Mouse (Mus musculus) gastrocnemius, postnatal 25 days (tissue): Measurements from ENCODE around the gene Sycp2l. TPM values are rescaled to one million over a fixed set of nuclear protein-coding genes. Genes with fewer than 3 reads are reported as not detected.

Experiments
- DNase-seq: peaks from one replicate; pipeline ENCODE4 v3.0.0; 2022
- long read RNA-seq, 2 experiments: library from polyadenylated mRNA; stranded (forward); transcript quantifications; one replicate each; pipeline ENCODE4 v2.0.0; 2021
- total RNA-seq, 2 experiments: library from RNA; stranded (reverse); gene quantifications; 1 replicate in 1 of 2; 2 replicates in 1 of 2; pipeline ENCODE4 v1.2.3; 2021

The Sycp2l gene
- total RNA-seq = under 1 TPM in 1 of 2 experiments, not detected in 1; 0.13 TPM
- long read RNA-seq, experiment 1 = 0 reads
- long read RNA-seq, experiment 2 = 0 reads

DNA sequence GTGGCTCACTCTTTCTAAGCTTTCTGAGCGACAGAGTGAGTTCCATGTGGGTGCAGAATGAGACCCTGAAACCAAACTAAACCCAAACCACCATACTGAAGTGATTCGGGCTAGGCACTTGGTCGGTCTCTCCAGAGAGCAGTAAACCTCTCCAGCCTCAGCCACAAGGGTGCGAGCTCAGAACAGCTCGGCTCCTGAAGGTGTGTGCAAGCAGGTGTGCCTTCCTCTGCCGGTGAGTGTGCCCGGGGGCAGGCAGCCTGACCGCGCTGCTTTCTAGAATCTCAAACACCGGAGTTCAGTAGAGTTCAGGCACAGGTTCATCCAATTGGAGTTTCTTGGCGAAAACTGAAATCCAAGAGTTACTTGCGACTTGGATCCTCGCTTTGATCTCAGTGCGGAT lies at the start of gene Sycp2l:
Gene Sycp2l, plus strand, starts transcription at position 368 of the 400 bp plus-strand sequence.
- no peak for DNase-seq

- no peak for DNase-seq
These were observed 46.5 kb upstream of the Sycp2l start for GRCm38 (mm10) chr13:41067618-41068017.

GRCm38 (mm10) chr13:41071617-41072016 lies 42.5 kb upstream of the Sycp2l start:
- no peak for DNase-seq

DNA sequence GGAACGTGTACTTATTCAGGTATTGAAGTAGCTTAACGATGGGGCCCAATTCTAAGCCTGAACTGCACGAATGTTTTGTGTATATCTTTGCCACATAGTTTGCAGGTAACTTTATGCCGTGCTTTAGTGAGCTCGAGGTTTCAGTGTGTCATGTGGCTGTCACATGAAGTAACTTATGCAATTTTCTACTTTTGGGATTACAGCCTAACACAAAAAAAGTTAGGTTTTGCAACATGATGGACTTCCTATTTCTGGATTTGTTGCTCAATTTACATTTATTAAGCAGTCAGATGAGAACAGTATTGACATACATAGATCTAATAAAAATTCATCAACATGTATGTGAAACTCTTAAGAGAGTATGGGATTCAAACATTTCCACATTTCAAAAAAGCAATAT lies 40.3 kb upstream of the Sycp2l start:
- DNase-seq = no peak

DNA sequence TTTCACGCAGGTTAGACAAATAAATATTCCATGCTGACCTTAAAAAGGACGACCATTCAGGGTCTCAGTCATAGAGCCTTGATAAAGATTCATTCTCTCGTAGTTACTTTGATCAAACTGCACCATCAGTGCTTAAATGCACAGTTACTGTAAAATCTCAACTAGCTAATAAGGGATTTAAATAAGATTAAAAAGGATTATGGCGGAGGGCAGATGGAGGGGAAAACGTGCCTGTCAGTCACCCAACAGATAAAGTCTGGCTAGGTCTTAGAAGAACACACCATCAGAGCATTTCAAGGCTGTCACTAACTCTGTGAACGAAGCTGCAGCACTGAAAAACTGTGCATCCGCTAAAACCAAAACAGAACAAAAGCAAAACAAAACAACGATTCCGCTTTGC lies 36.2 kb upstream of the Sycp2l start:
- no peak for DNase-seq

GRCm38 (mm10) chr13:41078690-41079420 lies 35.3 kb upstream of the Sycp2l start:
- no peak for DNase-seq

DNA sequence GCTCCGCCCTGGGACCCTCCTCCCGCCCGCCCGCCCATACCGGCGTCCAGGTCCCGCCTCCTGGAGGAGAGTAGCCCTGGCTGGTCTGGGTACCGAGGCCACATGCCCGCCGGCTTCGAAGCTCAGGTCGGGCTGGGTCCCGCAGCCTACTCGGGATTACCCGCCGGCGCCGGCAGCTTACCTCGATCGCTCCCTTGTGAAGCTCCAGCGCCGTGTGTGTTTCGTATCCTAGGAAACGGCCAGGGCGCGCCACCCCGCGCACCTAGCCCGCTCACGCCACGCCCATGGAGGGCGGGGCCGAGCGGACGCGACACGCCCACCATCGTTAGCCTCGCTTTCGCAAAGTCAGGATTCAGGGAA lies 34.7 kb upstream of the Sycp2l start, which contains the start of gene Mak:
Gene Mak, minus strand, starts transcription at position 286 of the 360 bp plus-strand sequence.
- no peak for DNase-seq

DNA sequence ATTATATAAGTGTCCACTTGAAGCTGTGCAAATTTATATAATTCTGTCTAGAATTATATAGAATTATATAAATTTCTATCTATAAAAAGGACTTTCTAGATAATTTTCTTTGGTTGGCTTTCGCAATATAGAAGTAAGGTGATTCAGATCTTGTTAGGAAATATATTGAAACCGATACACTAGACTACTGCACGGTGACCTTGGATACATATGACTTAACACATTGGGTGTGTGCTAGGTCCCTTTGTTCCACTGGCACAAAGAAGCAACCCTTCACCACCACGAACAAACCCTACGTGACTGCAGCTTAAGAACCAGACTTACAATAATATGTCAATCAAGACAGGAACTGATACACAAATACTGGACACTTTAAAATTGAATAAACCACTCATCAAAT lies 34.2 kb upstream of the Sycp2l start:
- no peak for DNase-seq

DNA sequence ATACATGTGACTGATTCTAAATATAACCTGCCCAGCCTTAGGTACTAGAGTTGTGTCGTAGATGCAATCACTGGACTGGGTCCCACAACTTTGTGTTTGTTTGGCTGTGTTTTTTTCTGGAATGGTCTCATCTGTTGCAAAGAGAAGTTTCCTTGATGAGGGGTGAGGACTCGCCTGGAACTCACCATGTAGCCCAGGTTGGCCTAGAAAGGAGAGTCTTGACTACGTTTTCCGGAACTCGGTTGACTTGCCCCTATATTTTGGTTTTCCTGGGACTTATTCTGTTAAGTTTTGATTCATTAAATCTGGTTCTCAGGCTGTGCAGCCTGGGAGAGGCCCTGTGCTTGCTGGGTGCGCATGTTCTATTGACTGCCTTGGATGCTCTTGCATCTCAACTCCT lies 33.4 kb upstream of the Sycp2l start:
- no peak for DNase-seq

DNA sequence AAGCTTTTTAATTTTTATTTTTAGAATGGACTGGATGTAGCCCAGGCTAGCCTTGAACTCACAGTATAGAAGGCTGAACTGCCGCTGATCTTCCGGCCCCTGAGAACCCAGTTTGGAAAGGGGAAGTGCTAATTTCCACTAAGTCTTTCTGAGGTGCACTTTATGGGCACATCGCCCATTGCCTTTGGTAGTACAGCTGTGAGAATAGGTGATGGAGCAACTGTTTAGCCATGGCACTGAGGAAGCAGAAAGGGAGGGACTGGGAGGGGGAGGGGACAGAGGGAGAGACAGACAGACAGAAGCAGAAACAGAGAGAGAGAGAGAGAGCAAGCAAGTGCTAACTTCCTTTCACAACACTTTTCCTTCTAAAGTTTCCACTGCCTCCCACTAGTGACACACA lies 29.6 kb upstream of the Sycp2l start:
- DNase-seq = no peak

DNA sequence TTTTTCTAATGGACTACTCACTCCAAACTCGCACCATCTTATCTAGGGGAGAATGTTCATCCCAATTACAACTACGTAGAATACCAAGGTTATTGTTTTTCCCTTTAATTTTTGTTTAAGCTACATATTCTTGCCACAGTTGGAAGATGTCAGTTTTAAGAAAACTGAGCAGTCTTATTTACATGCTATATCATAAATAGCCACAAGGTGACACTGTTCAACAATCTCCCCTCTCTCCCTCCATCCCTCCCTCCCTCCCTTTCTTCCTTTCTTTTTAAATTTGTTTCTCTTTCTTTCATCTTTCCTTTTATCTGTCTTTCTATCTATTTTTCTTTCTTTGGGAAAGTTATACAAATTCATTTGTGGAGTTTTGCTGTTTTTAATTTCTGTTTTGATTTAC lies 29.0 kb upstream of the Sycp2l start:
- no peak for DNase-seq

- DNase-seq = no peak
These were observed 25.4 kb upstream of the Sycp2l start for GRCm38 (mm10) chr13:41088746-41089145.

DNA sequence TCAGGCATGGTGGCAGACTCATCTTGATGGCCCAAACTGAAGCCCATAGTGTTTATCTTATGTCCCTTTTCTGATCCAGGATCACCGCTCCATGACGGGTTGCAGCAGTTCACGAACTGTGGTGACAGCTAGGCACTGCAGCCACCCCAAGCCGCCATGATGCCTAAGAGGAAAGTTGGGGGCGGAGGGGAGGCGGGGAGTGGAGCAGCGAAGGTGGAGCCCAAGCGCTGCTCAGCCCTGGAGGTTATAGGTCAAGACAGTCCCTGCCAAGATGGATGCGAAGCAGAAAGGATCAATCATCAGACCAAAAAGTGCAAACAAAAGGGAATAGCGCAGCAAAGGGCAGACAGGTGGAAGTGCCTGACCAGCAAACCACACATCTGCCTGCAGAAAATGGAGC lies 22.8 kb upstream of the Sycp2l start:
- no peak for DNase-seq

- no peak for DNase-seq
These were observed 19.9 kb upstream of the Sycp2l start for GRCm38 (mm10) chr13:41094160-41094559.

DNA sequence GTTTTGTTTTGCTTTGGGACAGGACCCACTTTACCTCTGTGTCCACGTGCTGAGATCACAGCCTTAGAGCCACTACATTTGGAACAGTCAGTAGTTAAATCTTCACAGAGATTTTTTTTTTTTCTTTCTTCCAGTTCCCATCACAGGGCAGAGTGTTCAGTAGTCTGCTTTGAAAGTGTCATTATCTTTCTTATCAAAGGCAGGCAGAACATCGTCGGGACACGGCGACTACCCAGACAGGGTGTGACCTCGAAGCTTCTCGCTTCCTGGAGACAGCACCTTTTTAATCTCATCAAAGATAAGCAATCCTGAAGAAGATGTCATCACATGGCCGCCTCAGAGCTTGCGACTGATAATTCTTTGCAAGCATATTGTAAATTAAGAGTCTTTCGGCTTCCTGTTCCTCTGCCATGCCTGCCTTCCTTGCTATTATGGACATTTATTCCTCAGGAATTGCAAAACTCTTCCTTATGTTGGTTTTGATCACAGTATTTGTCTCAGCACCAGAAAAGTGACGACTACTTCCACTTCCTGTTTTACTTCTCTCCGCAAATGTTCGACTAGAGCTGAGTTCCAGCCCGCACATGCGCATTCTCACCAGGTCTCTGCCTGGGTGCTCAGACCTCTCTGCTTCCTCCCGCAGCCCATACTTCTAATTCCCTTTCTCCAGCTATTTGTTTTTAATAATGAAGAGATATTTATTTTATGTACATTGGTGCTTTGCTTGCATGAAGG lies 16.6 kb upstream of the Sycp2l start:
- no peak for DNase-seq

DNA sequence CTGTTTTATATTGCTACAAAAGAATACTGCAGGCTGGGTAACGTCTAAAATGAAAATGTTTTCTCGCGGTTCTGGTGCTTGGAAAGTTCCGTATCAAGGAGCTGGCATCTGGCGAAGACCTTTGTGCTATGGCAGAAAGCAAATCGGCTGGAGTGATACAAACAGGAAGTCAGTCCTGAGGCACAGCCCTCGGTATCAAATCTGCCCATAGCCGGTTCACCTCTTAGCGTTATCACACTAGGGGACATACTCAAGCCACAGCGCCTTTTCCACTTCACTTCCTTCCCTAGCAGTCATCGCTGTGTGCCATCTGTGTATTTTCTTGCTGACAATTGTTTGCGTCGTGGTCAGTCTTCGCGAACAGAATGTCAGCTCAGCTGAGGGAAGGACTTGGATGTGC lies 15.8 kb upstream of the Sycp2l start:
- DNase-seq = no peak

DNA sequence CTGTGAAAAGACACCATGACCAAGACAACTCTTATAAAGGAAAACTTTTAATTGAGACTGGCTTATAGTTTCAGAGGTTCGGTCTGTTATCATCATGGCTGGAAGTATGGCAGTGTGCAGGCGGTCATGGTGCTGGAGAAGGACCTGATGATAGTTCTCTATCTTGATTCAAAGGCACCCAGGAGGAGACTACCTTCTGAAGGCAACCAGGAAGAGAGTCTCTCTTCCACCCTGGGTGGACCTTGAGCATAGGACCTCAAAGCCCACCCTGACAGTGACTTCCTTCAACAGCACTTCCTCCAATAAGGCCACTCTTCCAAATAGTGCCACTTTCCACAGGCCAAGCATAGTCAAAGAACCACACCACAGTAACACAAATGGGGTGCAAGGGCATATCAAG lies 14.1 kb upstream of the Sycp2l start:
- no peak for DNase-seq

DNA sequence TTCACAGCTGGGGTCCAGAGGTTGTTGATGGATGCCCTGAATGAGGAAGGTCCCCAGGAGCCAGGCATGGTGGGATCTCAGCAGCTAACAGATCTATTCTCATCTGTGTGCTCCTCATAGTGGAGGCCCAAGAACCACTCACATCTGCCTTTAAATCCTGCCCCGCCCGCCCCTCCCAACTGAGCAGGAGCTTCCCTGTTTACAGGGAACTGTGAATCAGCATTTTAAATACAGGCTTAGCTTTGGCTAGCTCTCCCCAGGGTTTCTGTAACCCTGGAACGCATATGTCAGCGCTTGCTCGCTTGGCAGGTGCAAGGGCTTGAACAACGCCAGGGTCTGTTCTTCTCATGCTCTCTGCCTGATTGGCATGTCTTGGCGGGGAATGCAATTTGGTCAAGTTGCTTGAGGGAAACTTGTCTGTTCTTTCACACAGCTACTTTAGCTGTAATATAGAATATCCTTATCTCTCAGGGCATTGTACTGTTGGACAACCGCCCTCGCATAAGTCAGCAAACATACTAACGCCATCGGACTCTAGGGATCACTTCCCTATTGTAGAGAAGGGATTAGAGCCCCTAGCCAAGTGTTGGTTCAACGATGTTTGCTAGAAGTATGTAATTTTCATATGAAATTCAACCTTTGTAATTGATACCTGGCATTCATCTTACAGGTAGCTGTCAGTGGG lies 10.1 kb upstream of the Sycp2l start:
- DNase-seq = no peak

DNA sequence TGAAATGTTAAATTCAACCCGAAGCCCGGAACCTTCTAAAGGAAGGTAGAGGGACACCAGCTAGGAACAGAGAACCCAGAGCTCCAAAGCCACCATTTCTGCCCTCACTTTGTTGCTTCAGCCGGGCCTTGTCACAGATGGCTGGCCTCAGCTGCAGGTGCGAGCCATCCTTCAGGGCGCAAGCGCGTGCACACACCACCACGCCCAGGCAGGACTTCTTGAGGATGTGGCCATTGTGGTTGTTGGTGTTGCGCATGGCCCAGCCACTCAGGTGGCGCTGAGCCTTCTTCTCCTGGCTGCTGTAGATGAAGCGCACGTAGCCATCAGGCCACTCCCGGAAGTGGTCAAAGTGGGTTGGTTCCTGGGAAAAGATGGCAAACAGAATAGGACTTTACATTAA lies 8.6 kb upstream of the Sycp2l start:
- DNase-seq = no peak

DNA sequence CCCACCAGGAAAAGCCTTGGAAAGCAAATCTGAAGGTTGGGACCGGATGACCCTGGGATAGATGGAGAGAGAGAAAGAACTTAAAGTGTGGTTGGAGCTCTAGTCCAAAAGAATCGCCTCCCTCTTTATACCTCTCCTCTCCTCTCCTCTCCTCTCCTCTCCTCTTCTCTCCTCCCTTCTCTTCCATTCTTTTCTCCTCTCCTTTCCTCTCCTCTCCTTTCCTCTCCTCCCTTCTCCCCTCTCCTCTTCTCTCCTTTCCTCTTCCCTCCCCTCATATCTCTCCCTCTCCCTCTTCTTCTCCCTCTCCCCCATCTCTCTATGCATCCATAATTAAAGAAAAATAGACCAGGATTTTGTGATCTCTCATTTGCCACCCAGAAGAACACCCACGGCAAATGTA lies 3.2 kb upstream of the Sycp2l start, which contains the start of gene Gcm2:
Gene Gcm2, minus strand, starts transcription at position 101 of the 400 bp plus-strand sequence.
- DNase-seq = no peak

GRCm38 (mm10) chr13:41119152-41119945 lies 5.2 kb downstream of the Sycp2l start:
- no peak for DNase-seq

DNA sequence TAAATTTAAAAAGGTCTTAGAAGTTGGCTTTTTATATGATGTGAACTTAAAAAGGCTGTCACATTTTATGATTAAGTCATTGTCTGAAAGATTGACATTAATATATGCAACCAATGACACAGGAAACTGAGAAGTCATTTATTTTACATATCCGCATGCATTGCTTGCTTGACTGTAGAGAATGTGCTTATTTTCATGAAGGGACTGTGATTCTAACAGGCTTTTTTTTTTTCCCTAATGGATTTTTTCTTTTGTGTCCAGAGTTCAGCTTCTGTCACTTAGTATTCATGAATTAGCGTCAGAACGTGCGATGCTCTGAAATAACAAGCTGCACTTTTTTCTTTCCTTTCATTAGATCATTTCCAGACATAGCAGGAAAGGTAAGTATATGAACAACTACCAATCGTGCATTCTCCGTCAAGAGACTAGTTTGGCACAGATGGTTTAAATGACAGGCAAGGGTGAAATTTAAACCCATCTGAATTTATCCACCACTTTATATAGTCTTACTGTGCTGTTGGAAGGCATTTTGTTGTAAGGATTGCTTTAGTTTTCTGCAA lies 9.6 kb downstream of the Sycp2l start:
- DNase-seq = no peak
